ENCODE assay signal across 15 mouse cellular contexts in the genomic region with DNA sequence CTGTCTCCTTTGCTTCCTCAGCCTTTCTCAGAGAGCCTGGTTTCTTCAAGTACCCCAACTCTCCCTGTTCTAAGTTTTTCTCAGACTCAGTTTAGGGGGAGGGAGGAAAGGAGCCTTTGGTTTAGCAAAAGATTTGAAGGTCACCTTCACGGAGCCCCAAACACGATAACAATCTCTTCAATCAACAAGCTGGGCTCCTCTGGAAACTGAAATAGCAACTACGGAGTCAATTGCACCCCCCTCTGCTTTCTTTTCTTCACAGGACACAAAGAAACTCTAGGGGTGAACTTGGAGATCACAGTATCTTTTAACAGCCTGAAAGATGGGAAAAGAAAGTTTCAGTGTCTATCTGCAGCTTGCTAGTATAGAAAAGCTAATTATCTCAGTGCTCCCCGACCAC.
"Had no signal": no experiment of that assay in that cellular context is flagged by ENCODE, and none has a peak within 500 bp of the region (broad histone marks: within the 10 kb centered on the region; RNA-seq: fewer than 3 reads in every experiment).

No protein-coding gene starts in this region.

- H3K36me3 ChIP-seq: kidney, embryonic 15.5 days; liver, embryonic 13.5 days; midbrain, embryonic 12.5 days; neural tube, embryonic 13.5 days; stomach, embryonic 15.5 days had no signal

- H3K9ac ChIP-seq: kidney, embryonic 15.5 days; liver, embryonic 13.5 days; midbrain, embryonic 12.5 days; neural tube, embryonic 13.5 days; stomach, embryonic 15.5 days had no signal

- H3K4me1 ChIP-seq: kidney, embryonic 15.5 days; liver, embryonic 13.5 days; stomach, embryonic 15.5 days had no signal

- H3K9me3 ChIP-seq: kidney, embryonic 15.5 days; liver, embryonic 13.5 days; midbrain, embryonic 12.5 days; neural tube, embryonic 13.5 days; stomach, embryonic 15.5 days had no signal

- DNase-seq: kidney, adult 2 months; kidney, postnatal 10 days; kidney, postnatal 36 days; liver, embryonic 13.5 days; lung, adult 2 months; lung, postnatal 14 days; lung, postnatal 4 days; retina, postnatal 1 day; spleen, adult 18-20 months; thymus, postnatal 25 days had no signal

- H3K27ac ChIP-seq: kidney, embryonic 15.5 days; liver, embryonic 13.5 days; midbrain, embryonic 12.5 days; neural tube, embryonic 13.5 days; stomach, embryonic 15.5 days had no signal

- H3K27me3 ChIP-seq: kidney, embryonic 15.5 days; liver, embryonic 13.5 days; midbrain, embryonic 12.5 days; neural tube, embryonic 13.5 days; stomach, embryonic 15.5 days had no signal

- H3K4me3 ChIP-seq: kidney, embryonic 15.5 days; liver, embryonic 13.5 days; midbrain, embryonic 12.5 days; myocyte; neural tube, embryonic 13.5 days; stomach, embryonic 15.5 days had no signal
